Mouse (Mus musculus) forebrain, embryonic 12.5 days (tissue): Measurements from ENCODE around the gene Isoc2a. TPM values are rescaled to one million over a fixed set of nuclear protein-coding genes. Genes with fewer than 3 reads are reported as not detected.

Experiments used
- ATAC-seq: fragments of 200-750 bp; cut with Nextera tagmentation; 2 replicates; pipeline ENCODE4 v1.8.0; 2017; ENCODE audit warnings: moderate TSS enrichment; ENCODE audit not compliant: low FRiP score
- H3K27ac ChIP-seq: fragments of 300-500 bp; sonication (generic); 2 replicates; pipeline ENCODE4 v1.5.1; 2016; ENCODE audit warnings: mild to moderate bottlenecking
- H3K27me3 ChIP-seq: fragments of 300-500 bp; sonication (generic); 2 replicates; pipeline ENCODE4 v1.6.1; 2016; ENCODE audit warnings: mild to moderate bottlenecking
- H3K36me3 ChIP-seq: fragments of 300-500 bp; sonication (generic); replicated peaks from 2 replicates; pipeline ENCODE4 v1.6.1; 2016; ENCODE audit warnings: mild to moderate bottlenecking
- H3K4me1 ChIP-seq: fragments of 300-500 bp; sonication (generic); 2 replicates; pipeline ENCODE4 v1.6.1; 2016
- H3K4me2 ChIP-seq: fragments of 300-500 bp; sonication (generic); 2 replicates; pipeline ENCODE4 v1.6.1; 2016; ENCODE audit warnings: mild to moderate bottlenecking, moderate library complexity
- H3K4me3 ChIP-seq: fragments of 300-500 bp; sonication (generic); replicated peaks from 2 replicates; pipeline ENCODE4 v1.5.1; 2016; ENCODE audit warnings: mild to moderate bottlenecking
- H3K9ac ChIP-seq: fragments of 300-500 bp; sonication (generic); 2 replicates; pipeline ENCODE4 v1.6.1; 2016; ENCODE audit warnings: mild to moderate bottlenecking
- H3K9me3 ChIP-seq: fragments of 300-500 bp; sonication (generic); 2 replicates; pipeline ENCODE4 v1.6.1; 2016
- WGBS: fragments of 180-500 bp; shearing (Covaris S2); methylation state at CpG from one replicate; pipeline ENCODE4 v1.1.7; 2016; 5-methylcytosine and 5-hydroxymethylcytosine counted together
- polyA plus RNA-seq: library from polyadenylated mRNA; unstranded; fragments of >200 nt; fragmentation: Nextera tagmentation; extraction: Ambion mirVana; gene quantifications from 2 replicates; pipeline ENCODE4 v1.2.1, GENCODE M21; 2016

The Isoc2a gene
- polyA plus RNA-seq, 1 experiment from 2014 or later: 0.89 TPM

DNA sequence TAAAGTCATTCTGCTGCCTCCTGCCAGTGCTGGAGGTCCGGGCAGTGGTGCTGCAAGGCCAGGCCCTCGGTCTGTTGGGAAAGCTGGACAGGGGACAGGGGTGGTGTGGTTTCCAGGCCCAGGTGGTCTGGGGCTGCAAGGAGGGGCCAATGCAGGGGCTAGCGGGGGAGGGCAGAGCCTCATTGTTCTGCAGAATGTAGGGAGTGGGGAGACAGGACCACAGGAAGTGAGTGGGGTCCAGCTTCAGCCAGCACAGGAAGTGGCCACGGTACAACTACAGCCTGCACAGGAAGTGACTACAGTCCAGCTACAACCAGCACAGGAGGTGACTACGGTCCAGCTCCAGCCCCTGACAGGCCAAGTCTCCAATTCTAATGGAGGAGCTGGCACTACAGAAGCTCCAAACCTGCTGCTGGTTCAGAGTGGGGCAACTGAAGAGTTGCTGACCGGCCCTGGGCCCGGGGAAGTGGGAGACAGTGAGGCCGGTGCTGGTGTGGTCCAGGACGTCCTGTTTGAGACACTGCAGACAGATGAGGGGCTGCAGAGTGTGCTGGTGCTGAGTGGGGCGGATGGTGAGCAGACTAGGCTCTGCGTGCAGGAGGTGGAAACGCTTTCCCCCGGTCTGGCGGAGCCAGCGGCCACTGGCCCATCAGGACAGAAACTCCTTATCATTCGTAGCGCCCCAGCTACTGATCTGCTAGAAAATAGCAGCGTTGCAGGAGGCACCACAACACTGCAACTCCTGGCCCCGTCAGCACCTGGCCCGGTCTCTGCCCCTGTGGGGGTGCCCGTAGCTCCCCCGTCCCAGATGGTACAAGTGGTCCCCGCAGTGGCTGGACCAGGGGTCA, 44.2 kb downstream of the Isoc2a start:
- H3K36me3 ChIP-seq: peaks cover 43% of the 10 kb centered on the region
- H3K4me3 ChIP-seq: no peak overlapping the region
- H3K4me1 ChIP-seq: peaks cover 66% of the 10 kb centered on the region
- H3K9ac ChIP-seq: peak overlapping the region; percentile 33; the same call in 1 of the 2 replicates
- no peak for ATAC-seq
- 55% methylated on average over 23 of the region's 23 CpGs for WGBS
- peak overlapping the region; percentile 86 for H3K4me2 ChIP-seq
- H3K27ac ChIP-seq: peak overlapping the region; percentile 99
- no peaks in the 10 kb centered on the region for H3K27me3 ChIP-seq
- H3K9me3 ChIP-seq: no peaks in the 10 kb centered on the region

DNA sequence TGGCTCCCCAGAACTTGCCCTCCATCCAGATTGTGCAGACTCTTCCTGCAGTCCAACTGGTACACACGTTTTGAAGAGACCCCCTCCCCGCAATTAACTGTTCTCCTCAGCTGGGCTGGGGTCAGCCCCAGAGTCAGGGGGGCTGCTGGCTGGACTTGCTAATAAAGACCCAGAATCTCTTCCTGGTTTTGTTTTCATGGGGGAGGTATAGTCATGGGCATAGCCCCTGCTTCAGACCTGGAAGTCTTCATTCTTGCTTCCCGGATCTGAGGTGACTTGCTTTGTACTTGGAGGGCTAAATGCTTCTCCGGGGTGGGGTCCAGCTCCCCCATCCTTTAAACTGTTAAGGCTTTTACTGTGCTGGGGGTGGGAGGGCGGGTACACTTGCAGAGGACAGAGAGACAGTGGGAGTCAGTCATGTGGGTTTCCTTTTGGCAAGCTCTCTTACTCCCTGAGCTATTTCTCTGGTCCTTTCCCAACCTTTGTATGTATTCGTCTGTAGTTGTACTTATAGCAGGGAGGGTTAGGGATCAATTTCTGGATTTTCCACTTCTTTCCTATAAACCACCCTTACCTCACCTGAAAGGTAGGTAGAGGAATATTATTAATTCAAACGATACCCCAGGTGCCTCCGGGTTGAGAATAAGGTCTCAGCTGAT, 45.0 kb downstream of the Isoc2a start, which contains the start of gene Nat14:
TSS of gene Nat14 (plus strand) at position 205 of the 659 bp plus-strand sequence.
- H3K27me3 ChIP-seq: no peaks in the 10 kb centered on the region
- H3K27ac ChIP-seq: peak within 1 kb of the TSS; percentile 99
- H3K4me2 ChIP-seq: peak within 1 kb of the TSS; percentile 86
- no peak for ATAC-seq
- H3K4me1 ChIP-seq: peaks cover 66% of the 10 kb centered on the region
- peaks cover 43% of the 10 kb centered on the region for H3K36me3 ChIP-seq
- peak within 1 kb of the TSS; percentile 57 for H3K9ac ChIP-seq
- no peaks in the 10 kb centered on the region for H3K9me3 ChIP-seq
- peak within 1 kb of the TSS; percentile 39 for H3K4me3 ChIP-seq
- WGBS: 28% methylated on average over 8 of the region's 8 CpGs

DNA sequence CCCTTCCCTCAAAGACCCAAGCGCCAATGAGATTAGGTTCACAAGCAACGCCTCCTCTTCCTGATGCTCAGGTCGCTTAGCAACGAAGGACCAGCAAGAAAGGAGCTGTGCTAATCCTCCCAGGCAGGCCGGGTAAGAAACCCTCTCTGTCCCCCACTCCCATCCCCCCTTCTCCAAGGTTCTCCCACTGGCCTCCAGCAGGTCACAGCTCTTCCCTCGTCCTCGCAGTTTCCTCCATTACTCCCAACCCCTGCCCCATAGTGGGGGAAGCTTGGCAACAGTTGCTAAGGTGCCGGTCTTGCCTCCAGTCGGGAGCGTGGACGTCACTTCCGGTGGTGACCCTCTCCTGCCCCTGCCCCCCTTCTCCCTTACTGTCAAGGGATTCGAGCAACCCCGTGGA, 45.6 kb downstream of the Isoc2a start:
- peak overlapping the region; percentile 39 for H3K4me3 ChIP-seq
- no peaks in the 10 kb centered on the region for H3K9me3 ChIP-seq
- H3K4me1 ChIP-seq: peaks cover 63% of the 10 kb centered on the region
- H3K4me2 ChIP-seq: peak overlapping the region; percentile 86
- peaks cover 39% of the 10 kb centered on the region for H3K36me3 ChIP-seq
- peak overlapping the region; percentile 99 for H3K27ac ChIP-seq
- peak overlapping the region; percentile 57 for H3K9ac ChIP-seq
- 0% methylated on average over 14 of the region's 14 CpGs for WGBS
- no peaks in the 10 kb centered on the region for H3K27me3 ChIP-seq
- ATAC-seq: peak; percentile 85

DNA sequence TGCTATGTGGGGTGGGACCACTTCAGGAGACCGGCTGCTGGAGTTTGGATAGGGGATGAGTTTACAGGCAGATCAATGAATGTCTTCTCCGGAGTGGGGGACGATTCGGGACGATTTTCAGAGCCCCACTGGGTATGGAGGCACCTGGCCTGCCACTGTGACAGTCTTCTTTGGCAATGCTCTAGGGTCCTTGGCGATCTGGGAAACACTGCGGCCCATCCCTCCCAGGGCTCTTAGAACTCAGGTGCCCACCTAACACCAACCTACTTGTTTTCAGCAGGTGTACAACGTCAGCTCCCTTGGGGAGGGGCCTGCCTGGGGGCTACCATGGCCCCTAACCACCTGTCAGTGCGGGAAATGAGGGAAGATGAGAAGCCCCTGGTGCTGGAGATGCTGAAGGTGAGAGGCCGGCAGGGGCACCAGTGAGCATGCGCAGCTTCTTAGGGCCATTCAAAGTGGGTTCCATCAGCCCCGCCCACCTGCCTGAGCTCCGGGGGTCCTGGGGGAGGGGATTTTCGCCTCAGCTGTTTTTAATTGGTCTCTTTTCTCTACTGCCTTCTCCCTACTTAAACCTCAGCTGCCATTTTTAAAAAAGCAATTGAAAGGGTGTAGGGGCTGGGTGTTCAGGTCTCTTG, 46.1 kb downstream of the Isoc2a start:
- peak overlapping the region; percentile 39 for H3K4me3 ChIP-seq
- H3K9ac ChIP-seq: peak overlapping the region; percentile 73
- peaks cover 34% of the 10 kb centered on the region for H3K36me3 ChIP-seq
- peak overlapping the region; percentile 99 for H3K27ac ChIP-seq
- peak overlapping the region; percentile 86 for H3K4me2 ChIP-seq
- H3K4me1 ChIP-seq: peaks cover 63% of the 10 kb centered on the region
- H3K9me3 ChIP-seq: no peaks in the 10 kb centered on the region
- WGBS: under 1% methylated on average over 14 of the region's 14 CpGs
- no peaks in the 10 kb centered on the region for H3K27me3 ChIP-seq
- ATAC-seq: peak; percentile 62

DNA sequence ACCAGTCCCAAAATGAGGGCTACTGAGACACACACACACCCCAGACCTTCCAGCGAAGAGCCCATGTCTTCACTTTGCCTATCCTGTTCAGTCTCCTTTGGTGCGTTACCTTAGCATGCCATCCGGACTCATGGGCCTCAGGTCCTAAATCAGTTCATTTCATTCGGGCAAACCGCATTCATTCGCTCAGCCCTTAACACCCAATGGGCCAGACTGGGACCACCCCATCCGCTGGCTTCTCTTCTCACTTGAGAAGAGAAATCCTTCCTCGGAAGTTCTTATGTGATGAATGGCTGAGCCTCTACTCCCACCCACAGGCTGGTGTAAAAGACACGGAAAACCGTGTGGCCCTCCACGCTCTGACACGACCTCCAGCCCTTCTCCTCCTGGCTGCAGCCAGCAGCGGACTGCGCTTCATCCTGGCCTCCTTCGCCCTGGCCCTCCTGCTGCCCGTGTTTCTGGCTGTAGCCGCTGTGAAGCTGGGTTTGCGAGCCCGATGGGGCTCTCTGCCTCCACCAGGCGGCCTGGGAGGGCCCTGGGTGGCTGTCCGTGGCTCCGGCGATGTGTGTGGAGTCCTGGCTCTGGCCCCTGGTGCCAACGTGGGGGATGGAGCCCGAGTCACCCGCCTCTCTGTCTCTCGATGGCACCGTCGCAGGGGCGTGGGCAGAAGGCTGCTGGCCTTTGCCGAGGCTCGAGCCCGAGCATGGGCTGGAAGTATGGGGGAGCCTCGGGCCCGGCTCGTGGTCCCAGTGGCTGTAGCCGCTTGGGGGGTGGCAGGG, 46.8 kb downstream of the Isoc2a start:
- no peaks in the 10 kb centered on the region for H3K27me3 ChIP-seq
- ATAC-seq: no peak; the same call in 1 of the 2 replicates
- peak overlapping the region; percentile 86 for H3K4me2 ChIP-seq
- H3K4me3 ChIP-seq: peak overlapping the region; percentile 39
- peaks cover 63% of the 10 kb centered on the region for H3K4me1 ChIP-seq
- 3% methylated on average over 37 of the region's 37 CpGs for WGBS
- H3K36me3 ChIP-seq: peaks cover 26% of the 10 kb centered on the region
- peak overlapping the region; percentile 73 for H3K9ac ChIP-seq
- H3K9me3 ChIP-seq: no peaks in the 10 kb centered on the region
- peak overlapping the region; percentile 99 for H3K27ac ChIP-seq

DNA sequence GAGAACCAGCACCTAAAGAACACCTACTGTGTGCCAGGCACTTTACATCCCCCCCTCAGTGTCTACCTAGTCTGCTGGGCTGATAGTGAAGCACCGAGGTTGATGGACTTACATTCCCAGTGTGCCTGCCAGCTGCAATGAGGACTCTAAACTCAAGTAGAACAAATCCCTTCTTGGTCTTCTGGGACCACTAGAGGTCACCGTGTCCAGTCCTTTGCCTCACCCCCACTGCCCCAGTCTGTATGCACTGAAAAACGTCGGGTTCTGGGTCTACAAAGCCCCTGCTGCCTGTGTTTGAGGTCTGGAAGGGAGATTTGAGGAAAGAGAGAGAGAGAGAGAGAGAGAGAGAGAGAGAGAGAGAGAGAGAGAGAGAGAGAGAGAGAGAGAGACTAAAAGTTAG, 47.5 kb downstream of the Isoc2a start:
- no peaks in the 10 kb centered on the region for H3K27me3 ChIP-seq
- H3K36me3 ChIP-seq: peaks cover 19% of the 10 kb centered on the region
- peaks cover 63% of the 10 kb centered on the region for H3K4me1 ChIP-seq
- 1% methylated on average over 4 of the region's 4 CpGs for WGBS
- no peaks in the 10 kb centered on the region for H3K9me3 ChIP-seq
- H3K4me2 ChIP-seq: peak overlapping the region; percentile 86
- peak overlapping the region; percentile 39 for H3K4me3 ChIP-seq
- peak overlapping the region; percentile 99 for H3K27ac ChIP-seq
- ATAC-seq: no peak
- peak overlapping the region; percentile 73 for H3K9ac ChIP-seq

DNA sequence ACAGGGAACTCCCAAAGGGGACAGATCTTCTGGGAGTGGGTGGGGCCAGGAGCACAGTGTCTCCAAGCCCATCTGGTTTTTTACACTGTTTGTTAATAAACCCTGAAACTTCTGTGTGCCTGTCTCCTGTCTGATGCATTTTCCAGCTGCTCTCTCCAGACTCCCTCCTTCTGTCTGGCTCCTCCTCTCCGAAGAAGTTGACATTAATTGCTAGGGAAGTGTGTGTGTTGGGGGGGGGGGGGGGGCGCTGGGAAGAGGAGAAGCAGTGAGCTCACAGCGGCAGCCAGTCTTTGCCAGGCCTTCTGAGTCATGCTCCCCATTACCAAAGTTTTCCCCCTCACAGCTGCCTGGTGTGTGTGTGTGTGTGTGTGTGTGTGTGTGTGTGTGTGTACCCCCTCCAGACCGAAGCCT, 47.9 kb downstream of the Isoc2a start:
- no peak for ATAC-seq
- no peak overlapping the region for H3K9ac ChIP-seq
- peaks cover 63% of the 10 kb centered on the region for H3K4me1 ChIP-seq
- H3K9me3 ChIP-seq: no peaks in the 10 kb centered on the region
- H3K4me3 ChIP-seq: no peak overlapping the region
- peaks cover 15% of the 10 kb centered on the region for H3K36me3 ChIP-seq
- 8% methylated on average over 3 of the region's 4 CpGs for WGBS
- H3K4me2 ChIP-seq: peak overlapping the region; percentile 86
- H3K27me3 ChIP-seq: no peaks in the 10 kb centered on the region
- peak overlapping the region; percentile 99 for H3K27ac ChIP-seq

DNA sequence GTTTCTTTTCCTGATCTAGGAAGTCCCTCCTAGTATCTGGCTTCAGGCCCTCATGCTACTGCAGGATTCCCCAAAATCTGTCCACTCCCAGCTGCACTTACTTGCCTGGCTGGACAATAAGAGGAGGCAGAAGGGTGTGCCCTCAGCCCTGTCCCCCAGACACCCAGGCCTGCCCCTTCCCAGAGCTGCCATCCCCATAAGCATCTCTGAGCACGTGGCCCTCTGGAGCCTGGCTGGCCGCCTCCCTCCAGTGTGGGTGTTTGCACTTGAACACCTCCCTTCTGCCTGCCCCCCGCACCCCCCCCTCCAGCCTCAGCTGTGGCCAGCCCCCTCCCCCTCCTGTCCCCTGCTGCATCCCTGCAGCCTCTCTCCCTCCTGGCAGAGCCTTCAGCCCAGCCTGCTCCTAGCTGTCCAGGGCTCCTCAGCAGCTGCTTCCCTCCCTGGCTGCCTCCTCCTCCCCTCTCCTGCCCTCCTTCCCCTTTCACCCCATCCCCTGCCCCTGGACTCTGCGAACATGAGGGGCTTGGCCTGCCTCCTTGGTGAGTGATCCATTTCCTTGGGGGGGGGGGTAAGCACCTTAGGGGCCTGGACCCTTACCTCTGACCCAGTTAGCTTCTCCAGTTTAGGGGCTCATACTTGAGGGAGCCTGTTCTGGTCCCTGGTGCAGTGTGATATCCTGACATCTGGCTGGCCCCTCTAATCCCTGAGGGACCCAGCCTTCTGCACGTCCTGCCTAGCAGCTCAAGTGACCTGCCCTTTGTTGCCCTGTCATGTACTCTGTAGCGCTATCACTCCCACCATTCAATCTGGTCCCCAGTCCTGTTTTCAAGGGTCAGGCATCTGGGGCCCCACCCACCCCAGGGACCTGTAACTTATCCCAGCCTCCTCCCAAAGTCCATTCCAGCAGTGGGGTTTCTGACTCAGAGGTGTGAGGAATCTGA, 48.8 kb downstream of the Isoc2a start, which contains the start of gene Ssc5d:
TSS of gene Ssc5d (plus strand) at position 345 of the 941 bp plus-strand sequence.
- WGBS: 7% methylated on average over 6 of the region's 6 CpGs

DNA sequence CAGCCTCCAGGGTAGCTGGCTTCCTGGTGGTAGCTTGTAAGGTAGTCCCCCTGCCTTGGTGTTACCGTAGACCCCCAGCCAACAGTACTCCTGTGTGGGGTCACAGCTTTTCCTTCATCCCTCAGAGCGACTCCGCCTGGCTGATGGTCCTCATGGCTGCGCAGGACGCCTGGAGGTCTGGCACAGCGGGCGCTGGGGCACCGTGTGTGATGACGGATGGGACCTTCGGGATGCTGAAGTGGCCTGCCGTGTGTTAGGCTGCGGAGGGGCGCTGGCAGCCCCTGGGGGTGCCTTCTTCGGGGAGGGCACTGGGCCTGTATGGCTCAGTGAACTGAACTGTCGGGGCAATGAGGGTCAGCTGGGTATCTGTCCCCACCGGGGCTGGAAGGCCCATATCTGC, 49.9 kb downstream of the Isoc2a start:
- WGBS: 74% methylated on average over 16 of the region's 16 CpGs
- ATAC-seq: no peak
- H3K4me2 ChIP-seq: no peak overlapping the region
- no peak overlapping the region for H3K27ac ChIP-seq
- H3K9ac ChIP-seq: 0 out of 2 replicates have a peak overlapping the region, but pooled peaks have one; percentile 33
- no peak overlapping the region for H3K4me3 ChIP-seq
- H3K4me1 ChIP-seq: peaks cover 50% of the 10 kb centered on the region
- no peaks in the 10 kb centered on the region for H3K9me3 ChIP-seq
- no peaks in the 10 kb centered on the region for H3K27me3 ChIP-seq
- H3K36me3 ChIP-seq: no peaks in the 10 kb centered on the region

More for the DNA sequence above, 48.8 kb downstream of the Isoc2a start, which contains the start of gene Ssc5d:
- H3K4me2 ChIP-seq: peak within 1 kb of the TSS; percentile 86
- peak within 1 kb of the TSS; percentile 33; the same call in 1 of the 2 replicates for H3K9ac ChIP-seq
- no peaks in the 10 kb centered on the region for H3K27me3 ChIP-seq
- ATAC-seq: peak; percentile 24
- H3K4me1 ChIP-seq: peaks cover 61% of the 10 kb centered on the region
- H3K9me3 ChIP-seq: no peaks in the 10 kb centered on the region
- peaks cover 7% of the 10 kb centered on the region for H3K36me3 ChIP-seq
- peak within 1 kb of the TSS; percentile 1; the same call in 1 of the 2 replicates for H3K4me3 ChIP-seq
- peak within 1 kb of the TSS; percentile 99 for H3K27ac ChIP-seq

DNA sequence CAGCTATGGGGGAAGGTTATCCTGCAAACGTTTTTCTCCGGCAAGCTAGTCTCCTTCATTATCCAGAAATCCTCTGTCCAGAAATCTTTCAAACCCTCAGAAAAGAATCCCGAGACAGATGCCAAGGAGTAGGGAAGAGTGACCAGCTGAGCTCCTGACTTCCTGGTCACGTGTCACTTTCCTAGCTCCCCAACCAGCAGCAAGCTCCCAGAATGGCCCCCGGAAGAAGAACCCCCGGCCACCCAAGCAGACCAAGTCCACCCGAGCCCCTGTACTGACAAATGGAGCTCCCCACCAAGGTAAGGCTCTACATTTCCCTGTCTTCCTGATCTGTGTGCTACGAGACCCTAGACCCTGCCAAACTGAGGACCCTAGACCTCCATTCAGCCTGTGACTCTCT, 50.8 kb downstream of the Isoc2a start:
- no peak overlapping the region for H3K27ac ChIP-seq
- no peaks in the 10 kb centered on the region for H3K27me3 ChIP-seq
- 70% methylated on average over 8 of the region's 8 CpGs for WGBS
- no peak for ATAC-seq
- H3K9me3 ChIP-seq: no peaks in the 10 kb centered on the region
- H3K4me1 ChIP-seq: peaks cover 44% of the 10 kb centered on the region
- H3K4me2 ChIP-seq: no peak overlapping the region
- H3K36me3 ChIP-seq: no peaks in the 10 kb centered on the region
- H3K9ac ChIP-seq: no peak overlapping the region
- no peak overlapping the region for H3K4me3 ChIP-seq

DNA sequence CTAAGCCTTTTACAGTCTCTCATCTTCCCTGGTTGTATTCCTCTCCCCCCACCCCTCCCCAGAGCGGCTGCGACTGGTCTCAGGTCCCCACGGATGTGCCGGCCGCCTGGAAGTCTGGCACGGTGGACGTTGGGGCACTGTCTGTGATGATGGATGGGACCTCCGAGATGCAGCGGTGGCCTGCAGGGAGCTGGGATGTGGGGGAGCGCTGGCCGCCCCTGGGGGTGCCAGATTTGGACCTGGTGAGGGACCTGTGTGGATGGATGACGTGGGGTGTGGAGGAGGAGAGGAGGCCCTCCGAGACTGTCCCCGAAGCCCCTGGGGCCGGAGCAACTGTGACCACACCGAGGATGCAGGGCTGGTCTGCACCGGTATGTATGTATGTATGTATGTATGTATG, 51.4 kb downstream of the Isoc2a start:
- Histone ChIP-seq H3K27me3 (no peaks in the 10 kb centered on the region), H3K9me3 (no peaks in the 10 kb centered on the region), H3K27ac (no peak overlapping the region), H3K9ac (no peak overlapping the region), H3K4me1 (peaks cover 38% of the 10 kb centered on the region), H3K4me3 (no peak overlapping the region), H3K4me2 (no peak overlapping the region), H3K36me3 (no peaks in the 10 kb centered on the region)
- 86% methylated on average over 17 of the region's 17 CpGs for WGBS
- ATAC-seq: no peak
